Mouse (Mus musculus) inflammation-experienced regulatory T-cells, adult 6 months (primary cell): ENCODE data around the gene Tbc1d20. TPM values are rescaled to one million over a fixed set of nuclear protein-coding genes. Genes with fewer than 3 reads are reported as not detected.
"Not testable (repeated sequence)": the region's sequence is repeated elsewhere in the genome, so short reads cannot be mapped to it uniquely, and the experiment has no call there.

ENCODE experiments used
- ATAC-seq: one replicate; pipeline ENCODE4 v1.8.0; 2017
- polyA plus RNA-seq, 3 experiments: library from polyadenylated mRNA; unstranded; fragments of 100-300 nt; shearing (Covaris generic); gene quantifications; one replicate each; pipeline ENCODE4 v1.2.1; 2017

The Tbc1d20 gene
- polyA plus RNA-seq, 3 experiments from 2014 or later, result 16.1 to 19.1 (median 16.8) TPM

- ATAC-seq, result no peak
These were observed 34.4 kb downstream of the Tbc1d20 start for GRCm38 (mm10) chr2:152327980-152328379.

- no peak for ATAC-seq
These were observed 37.3 kb downstream of the Tbc1d20 start for GRCm38 (mm10) chr2:152330858-152331423.

GRCm38 (mm10) chr2:152332101-152332825 is 38.6 kb downstream of the Tbc1d20 start, which contains the start of gene Rbck1:
TSS of gene Rbck1 (minus strand) at chr2:152332653.
- ATAC-seq, result peak; percentile 93

- ATAC-seq, result no peak
These were observed 39.8 kb downstream of the Tbc1d20 start for GRCm38 (mm10) chr2:152333345-152334006.

- no peak for ATAC-seq
These were observed 41.7 kb downstream of the Tbc1d20 start for GRCm38 (mm10) chr2:152335289-152335820.

GRCm38 (mm10) chr2:152336856-152337255 is 43.2 kb downstream of the Tbc1d20 start:
- no peak for ATAC-seq

- ATAC-seq, result no peak
These were observed 44.1 kb downstream of the Tbc1d20 start for GRCm38 (mm10) chr2:152337591-152338212.

- no peak for ATAC-seq
These were observed 44.7 kb downstream of the Tbc1d20 start for GRCm38 (mm10) chr2:152338319-152338718.

GRCm38 (mm10) chr2:152339631-152340179 is 46.1 kb downstream of the Tbc1d20 start:
- no peak for ATAC-seq

- ATAC-seq, result peak; percentile 90
These were observed 49.9 kb downstream of the Tbc1d20 start, which contains the start of gene Trib3 for GRCm38 (mm10) chr2:152343329-152344213. TSS of gene Trib3 (minus strand) at chr2:152344032.

- ATAC-seq, result peak; percentile 38
These were observed 50.7 kb downstream of the Tbc1d20 start for GRCm38 (mm10) chr2:152344361-152344760.

- ATAC-seq, result no peak
These were observed 51.3 kb downstream of the Tbc1d20 start for GRCm38 (mm10) chr2:152344909-152345308.

- ATAC-seq, result no peak
These were observed 51.8 kb downstream of the Tbc1d20 start for GRCm38 (mm10) chr2:152345393-152345792.

GRCm38 (mm10) chr2:152346776-152347465 is 53.3 kb downstream of the Tbc1d20 start:
- ATAC-seq, result no peak

GRCm38 (mm10) chr2:152347722-152348121 is 54.1 kb downstream of the Tbc1d20 start:
- no peak for ATAC-seq

- no peak for ATAC-seq
These were observed 55.6 kb downstream of the Tbc1d20 start for GRCm38 (mm10) chr2:152349205-152349604.

- no peak for ATAC-seq
These were observed 56.4 kb downstream of the Tbc1d20 start for GRCm38 (mm10) chr2:152349842-152350540.

GRCm38 (mm10) chr2:152357254-152357653 is 63.6 kb downstream of the Tbc1d20 start:
- ATAC-seq, result no peak

- ATAC-seq, result not testable (repeated sequence)
These were observed 65.3 kb downstream of the Tbc1d20 start for GRCm38 (mm10) chr2:152358977-152359376.

- no peak for ATAC-seq
These were observed 66.0 kb downstream of the Tbc1d20 start for GRCm38 (mm10) chr2:152359616-152360015.
